Mouse (Mus musculus) forebrain, postnatal 0 days (tissue): Measurements from ENCODE around the gene Ptch1. TPM values are rescaled to one million over a fixed set of nuclear protein-coding genes. Genes with fewer than 3 reads are reported as not detected.

Experiments
- ATAC-seq: fragments of 200-750 bp; cut with Nextera tagmentation; 2 replicates; pipeline ENCODE4 v1.8.0; 2017; ENCODE audit warnings: mild to moderate bottlenecking, moderate library complexity
- DNase-seq: peaks from one replicate; pipeline ENCODE4 v3.0.0-alpha.2; 2015
- H3K27ac ChIP-seq: fragments of 300-500 bp; sonication (generic); 2 replicates; pipeline ENCODE4 v1.5.1; 2014; ENCODE audit warnings: low read depth, mild to moderate bottlenecking, antibody characterized with exemption, low read length, moderate library complexity, mixed read lengths
- H3K27me3 ChIP-seq: fragments of 300-500 bp; sonication (generic); 2 replicates; pipeline ENCODE4 v1.6.1; 2014; ENCODE audit warnings: mild to moderate bottlenecking, low read length, mixed read lengths; ENCODE audit not compliant: insufficient read depth
- H3K36me3 ChIP-seq: fragments of 300-500 bp; sonication (generic); 2 replicates; pipeline ENCODE4 v1.6.1; 2014; ENCODE audit warnings: mild to moderate bottlenecking, moderate library complexity; ENCODE audit not compliant: insufficient read depth
- H3K4me1 ChIP-seq: fragments of 300-500 bp; sonication (generic); 2 replicates; pipeline ENCODE4 v1.6.1; 2014; ENCODE audit warnings: antibody characterized with exemption; ENCODE audit not compliant: insufficient read depth
- H3K4me2 ChIP-seq: fragments of 300-500 bp; sonication (generic); 2 replicates; pipeline ENCODE4 v1.6.1; 2014; ENCODE audit warnings: low read depth, mild to moderate bottlenecking, moderate library complexity
- H3K4me3 ChIP-seq: fragments of 300-500 bp; sonication (generic); 2 replicates; pipeline ENCODE4 v1.5.1; 2014; ENCODE audit warnings: low read depth, low read length, mixed read lengths
- H3K9ac ChIP-seq: fragments of 300-500 bp; sonication (generic); 2 replicates; pipeline ENCODE4 v1.6.1; 2014; ENCODE audit warnings: mild to moderate bottlenecking
- H3K9me3 ChIP-seq: fragments of 300-500 bp; sonication (generic); 2 replicates; pipeline ENCODE4 v1.6.1; 2016; ENCODE audit warnings: low read length
- CTCF ChIP-seq: sonication (generic); IDR thresholded peaks from 2 replicates; pipeline ENCODE4 v1.5.1; 2016; ENCODE audit warnings: antibody characterized with exemption, control low read depth, low read depth
- WGBS: fragments of 180-500 bp; shearing (Covaris S2); extraction: QIAGEN DNeasy Blood & Tissue Kit; methylation state at CpG from one replicate; pipeline ENCODE4 v1.1.7; 2014; 5-methylcytosine and 5-hydroxymethylcytosine counted together
- polyA plus RNA-seq: library from polyadenylated mRNA; unstranded; fragments of >200 nt; fragmentation: Nextera tagmentation; extraction: Ambion mirVana; gene quantifications from 2 replicates; pipeline ENCODE4 v1.2.1, GENCODE M21; 2015
- total RNA-seq: library from RNA; depleted of rRNA; stranded (reverse); fragments of >200 nt; gene quantifications from 2 replicates; pipeline ENCODE4 v1.2.3, GENCODE M21; 2014

The Ptch1 gene
- total and polyA plus RNA-seq, 2 experiments from 2014 or later, result 4.8 to 26.5 TPM

- H3K9ac ChIP-seq, result no peak overlapping the region
- DNase-seq (no peak), ATAC-seq (peak; percentile 38)
- 12% methylated on average over 11 of the region's 11 CpGs for WGBS
- no peak for TF ChIP-seq CTCF
- H3K4me2 ChIP-seq, result peak overlapping the region; percentile 9; the same call in 1 of the 2 replicates
- no peaks in the 10 kb centered on the region for H3K36me3 ChIP-seq
- no peaks in the 10 kb centered on the region for H3K9me3 ChIP-seq
- H3K27me3 ChIP-seq, result no peaks in the 10 kb centered on the region
- peaks cover 13% of the 10 kb centered on the region for H3K4me1 ChIP-seq
- H3K4me3 ChIP-seq, result no peak overlapping the region
- no peak overlapping the region for H3K27ac ChIP-seq
Observed at GRCm38 (mm10) chr13:63554569-63554968, 18.8 kb downstream of the Ptch1 start.

DNA sequence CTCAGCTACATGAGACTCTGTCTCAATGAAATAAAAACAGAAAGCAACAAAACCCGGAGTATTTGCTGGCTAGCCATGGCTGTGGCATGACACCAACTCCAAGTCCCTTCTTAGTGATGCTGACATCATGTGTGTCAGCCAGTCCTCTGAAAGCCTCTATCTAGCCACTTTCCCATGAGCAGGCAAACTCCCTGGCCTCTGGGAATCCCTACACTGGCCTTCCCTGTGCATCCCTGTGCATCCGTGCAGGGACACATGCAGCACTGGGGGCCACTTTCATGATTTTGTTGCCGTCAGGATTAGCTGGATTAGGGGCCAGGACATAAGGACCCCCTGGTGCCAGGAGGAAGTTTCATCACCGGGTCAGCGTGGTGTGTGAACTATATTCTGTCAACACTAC is 20.0 kb downstream of the Ptch1 start:
- no peak overlapping the region for H3K4me2 ChIP-seq
- no peaks in the 10 kb centered on the region for H3K36me3 ChIP-seq
- no peak overlapping the region for H3K9ac ChIP-seq
- no peaks in the 10 kb centered on the region for H3K27me3 ChIP-seq
- H3K27ac ChIP-seq, result no peak overlapping the region
- no peaks in the 10 kb centered on the region for H3K9me3 ChIP-seq
- H3K4me3 ChIP-seq, result no peak overlapping the region
- 26% methylated on average over 5 of the region's 5 CpGs for WGBS
- ATAC-seq, result no peak
- TF ChIP-seq CTCF, result no peak
- DNase-seq, result no peak
- H3K4me1 ChIP-seq, result peaks cover 13% of the 10 kb centered on the region

DNA sequence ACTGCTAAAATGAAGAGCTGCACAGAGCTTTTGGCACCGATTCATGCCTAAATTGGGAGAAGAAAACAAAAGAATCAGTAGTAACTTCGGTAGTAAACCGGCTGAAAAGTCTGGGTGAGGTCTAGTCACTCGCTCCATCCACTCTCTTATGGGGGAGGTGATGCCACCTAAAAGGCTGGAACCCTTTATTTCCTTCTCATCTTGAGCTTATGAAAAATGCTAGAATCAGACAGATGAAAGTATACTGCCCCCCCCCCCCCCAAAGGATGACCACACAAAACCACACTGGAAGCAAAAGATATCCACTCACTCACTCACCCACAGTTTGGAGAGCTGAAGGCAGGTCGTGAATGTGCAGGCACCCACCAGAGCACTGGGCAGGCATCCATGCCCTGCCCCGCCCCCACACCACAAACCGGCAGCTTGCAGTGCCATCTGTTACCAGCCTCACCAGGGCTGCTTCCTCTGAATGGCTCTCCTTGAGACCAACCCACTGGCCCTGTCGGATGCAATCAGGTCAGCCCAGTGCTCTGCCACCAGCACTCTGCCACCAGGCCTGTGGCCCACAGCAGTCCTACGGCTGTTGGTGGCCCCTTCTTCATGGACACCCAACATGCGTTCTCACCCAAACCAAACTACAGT is 21.0 kb downstream of the Ptch1 start:
- no peak overlapping the region for H3K4me2 ChIP-seq
- no peak for TF ChIP-seq CTCF

GRCm38 (mm10) chr13:63551552-63552290 is 21.7 kb downstream of the Ptch1 start:
- no peak overlapping the region for H3K9ac ChIP-seq
- H3K27ac ChIP-seq, result 0 out of 2 replicates have a peak overlapping the region, but pooled peaks have one; percentile 9
- no peaks in the 10 kb centered on the region for H3K36me3 ChIP-seq
- peaks cover 13% of the 10 kb centered on the region for H3K4me1 ChIP-seq
- H3K9me3 ChIP-seq, result no peaks in the 10 kb centered on the region
- WGBS, result 40% methylated on average over 10 of the region's 10 CpGs
- H3K27me3 ChIP-seq, result no peaks in the 10 kb centered on the region
- no peak overlapping the region for H3K4me2 ChIP-seq
- DNase-seq (no peak), ATAC-seq (no peak)
- 0 out of 2 replicates have a peak, but pooled peaks have one; percentile 17 for TF ChIP-seq CTCF
- H3K4me3 ChIP-seq, result no peak overlapping the region

More for the DNA sequence above, 21.0 kb downstream of the Ptch1 start:
- Histone ChIP-seq H3K9ac (no peak overlapping the region), H3K9me3 (no peaks in the 10 kb centered on the region), H3K27me3 (no peaks in the 10 kb centered on the region), H3K4me1 (peaks cover 13% of the 10 kb centered on the region), H3K27ac (0 out of 2 replicates have a peak overlapping the region, but pooled peaks have one; percentile 9), H3K4me3 (no peak overlapping the region), H3K36me3 (no peaks in the 10 kb centered on the region)
- 15% methylated on average over 10 of the region's 10 CpGs for WGBS
- peak; percentile 78 for DNase-seq
- peak; percentile 85 for ATAC-seq

GRCm38 (mm10) chr13:63550367-63550766 is 23.0 kb downstream of the Ptch1 start:
- no peak for TF ChIP-seq CTCF
- H3K4me1 ChIP-seq, result peaks cover 13% of the 10 kb centered on the region
- H3K4me3 ChIP-seq, result no peak overlapping the region
- no peaks in the 10 kb centered on the region for H3K9me3 ChIP-seq
- no peak overlapping the region for H3K27ac ChIP-seq
- H3K9ac ChIP-seq, result no peak overlapping the region
- WGBS, result 81% methylated on average over 5 of the region's 5 CpGs
- no peaks in the 10 kb centered on the region for H3K27me3 ChIP-seq
- H3K4me2 ChIP-seq, result no peak overlapping the region
- H3K36me3 ChIP-seq, result no peaks in the 10 kb centered on the region
- ATAC-seq (no peak), DNase-seq (no peak)

DNA sequence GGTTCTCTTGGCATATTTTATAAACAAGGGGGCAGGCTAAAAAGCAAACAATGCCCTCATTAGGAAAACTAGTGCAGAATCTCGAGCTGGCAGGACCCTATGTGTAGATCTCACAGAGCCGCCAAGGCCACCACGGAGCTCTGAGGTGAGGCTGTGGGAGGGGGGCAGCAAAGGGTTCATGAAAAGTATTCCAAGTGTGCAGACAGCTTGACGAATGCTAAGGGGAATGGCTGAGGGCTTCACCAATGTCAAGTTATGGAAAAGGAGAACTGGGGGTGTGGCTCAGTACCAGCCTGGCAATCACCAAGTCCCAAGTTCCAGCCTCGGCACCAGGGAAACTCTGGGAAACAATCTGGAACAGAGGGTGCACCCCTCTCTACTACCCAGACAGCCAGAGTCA is 24.2 kb downstream of the Ptch1 start:
- no peaks in the 10 kb centered on the region for H3K36me3 ChIP-seq
- H3K4me3 ChIP-seq, result no peak overlapping the region
- no peak for TF ChIP-seq CTCF
- no peak overlapping the region for H3K9ac ChIP-seq
- H3K27me3 ChIP-seq, result no peaks in the 10 kb centered on the region
- H3K9me3 ChIP-seq, result no peaks in the 10 kb centered on the region
- no peak overlapping the region for H3K27ac ChIP-seq
- peaks cover 13% of the 10 kb centered on the region for H3K4me1 ChIP-seq
- WGBS, result 33% methylated on average over 5 of the region's 5 CpGs
- DNase-seq (no peak), ATAC-seq (0 out of 2 replicates have a peak, but pooled peaks have one; percentile 16)
- H3K4me2 ChIP-seq, result no peak overlapping the region

DNA sequence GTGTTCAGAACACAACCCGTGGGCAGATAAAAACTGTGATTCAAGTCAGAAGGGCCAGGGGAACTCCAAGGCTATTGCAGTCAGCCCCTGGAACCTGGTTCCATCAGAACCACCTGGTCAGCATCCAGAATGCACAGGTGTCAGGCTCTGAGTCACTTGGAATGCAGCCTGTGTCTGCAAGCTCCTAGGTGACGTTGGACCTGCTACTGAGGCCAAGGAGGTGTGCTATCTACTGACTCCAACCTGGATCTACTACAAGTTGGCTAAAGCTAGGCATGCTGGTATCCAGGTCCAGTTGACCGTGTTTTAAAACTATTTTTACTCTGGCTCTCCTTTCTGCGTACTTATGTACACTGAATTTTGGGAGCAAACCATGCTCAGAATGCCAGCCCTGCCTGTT is 24.8 kb downstream of the Ptch1 start:
- Histone ChIP-seq H3K36me3 (no peaks in the 10 kb centered on the region), H3K27me3 (no peaks in the 10 kb centered on the region), H3K4me1 (peaks cover 13% of the 10 kb centered on the region), H3K4me3 (no peak overlapping the region), H3K9me3 (no peaks in the 10 kb centered on the region), H3K27ac (no peak overlapping the region), H3K4me2 (no peak overlapping the region), H3K9ac (no peak overlapping the region)
- WGBS, result 75% methylated on average over 4 of the region's 4 CpGs
- no peak for DNase-seq
- TF ChIP-seq CTCF, result no peak
- ATAC-seq, result no peak
